Mouse (Mus musculus) c-Kit-positive CD71-positive TER-119-negative erythroid progenitor cells, embryonic 14.5 days (primary cell): ENCODE measurements around the gene Acap2.

Source experiments
- DNase-seq: peaks from one replicate; pipeline ENCODE4 v3.0.0-alpha.2; 2013; ENCODE audit warnings: low read depth

Acap2 gene

GRCm38 (mm10) chr16:31080573-31081051, 120.4 kb downstream of the Acap2 start:
- DNase-seq = no peak

GRCm38 (mm10) chr16:31077396-31077795, 123.6 kb downstream of the Acap2 start:
- DNase-seq = no peak

- DNase-seq = no peak
Observed at GRCm38 (mm10) chr16:31076436-31076835, 124.6 kb downstream of the Acap2 start.

GRCm38 (mm10) chr16:31074324-31074908, 126.6 kb downstream of the Acap2 start:
- no peak for DNase-seq

- no peak for DNase-seq
Observed at GRCm38 (mm10) chr16:31071731-31072130, 129.3 kb downstream of the Acap2 start.

GRCm38 (mm10) chr16:31070358-31071133, 130.5 kb downstream of the Acap2 start:
- no peak for DNase-seq

- no peak for DNase-seq
Observed at GRCm38 (mm10) chr16:31069211-31070166, 131.6 kb downstream of the Acap2 start.

GRCm38 (mm10) chr16:31068280-31068679, 132.8 kb downstream of the Acap2 start:
- DNase-seq = no peak

- no peak for DNase-seq
Observed at GRCm38 (mm10) chr16:31066344-31067098, 134.5 kb downstream of the Acap2 start.

- DNase-seq = no peak
Observed at GRCm38 (mm10) chr16:31064782-31065181, 136.3 kb downstream of the Acap2 start.

- no peak for DNase-seq
Observed at GRCm38 (mm10) chr16:31062918-31063317, 138.1 kb downstream of the Acap2 start.

GRCm38 (mm10) chr16:31061246-31061880, 139.7 kb downstream of the Acap2 start:
- no peak for DNase-seq

GRCm38 (mm10) chr16:31060714-31061113, 140.3 kb downstream of the Acap2 start:
- no peak for DNase-seq

GRCm38 (mm10) chr16:31060226-31060625, 140.8 kb downstream of the Acap2 start:
- DNase-seq = no peak

GRCm38 (mm10) chr16:31059730-31060129, 141.3 kb downstream of the Acap2 start:
- DNase-seq = no peak

GRCm38 (mm10) chr16:31052812-31053211, 148.2 kb downstream of the Acap2 start:
- DNase-seq = no peak

- no peak for DNase-seq
Observed at GRCm38 (mm10) chr16:31052177-31052726, 148.8 kb downstream of the Acap2 start.

GRCm38 (mm10) chr16:31050701-31051100, 150.3 kb downstream of the Acap2 start:
- no peak for DNase-seq

GRCm38 (mm10) chr16:31048194-31048593, 152.9 kb downstream of the Acap2 start:
- DNase-seq = no peak

GRCm38 (mm10) chr16:31047186-31047898, 153.7 kb downstream of the Acap2 start:
- DNase-seq = no peak
